Mouse (Mus musculus): Measurements from ENCODE around the gene Sat2. TPM values are rescaled to one million over a fixed set of nuclear protein-coding genes. Genes with fewer than 3 reads are reported as not detected.
A peak's percentile ranks its signal among the peaks of the same experiment; 100 is the strongest.

Gene Sat2
- polyA plus RNA-seq, 1 experiment from 2014 or later: 18.3 TPM

DNA sequence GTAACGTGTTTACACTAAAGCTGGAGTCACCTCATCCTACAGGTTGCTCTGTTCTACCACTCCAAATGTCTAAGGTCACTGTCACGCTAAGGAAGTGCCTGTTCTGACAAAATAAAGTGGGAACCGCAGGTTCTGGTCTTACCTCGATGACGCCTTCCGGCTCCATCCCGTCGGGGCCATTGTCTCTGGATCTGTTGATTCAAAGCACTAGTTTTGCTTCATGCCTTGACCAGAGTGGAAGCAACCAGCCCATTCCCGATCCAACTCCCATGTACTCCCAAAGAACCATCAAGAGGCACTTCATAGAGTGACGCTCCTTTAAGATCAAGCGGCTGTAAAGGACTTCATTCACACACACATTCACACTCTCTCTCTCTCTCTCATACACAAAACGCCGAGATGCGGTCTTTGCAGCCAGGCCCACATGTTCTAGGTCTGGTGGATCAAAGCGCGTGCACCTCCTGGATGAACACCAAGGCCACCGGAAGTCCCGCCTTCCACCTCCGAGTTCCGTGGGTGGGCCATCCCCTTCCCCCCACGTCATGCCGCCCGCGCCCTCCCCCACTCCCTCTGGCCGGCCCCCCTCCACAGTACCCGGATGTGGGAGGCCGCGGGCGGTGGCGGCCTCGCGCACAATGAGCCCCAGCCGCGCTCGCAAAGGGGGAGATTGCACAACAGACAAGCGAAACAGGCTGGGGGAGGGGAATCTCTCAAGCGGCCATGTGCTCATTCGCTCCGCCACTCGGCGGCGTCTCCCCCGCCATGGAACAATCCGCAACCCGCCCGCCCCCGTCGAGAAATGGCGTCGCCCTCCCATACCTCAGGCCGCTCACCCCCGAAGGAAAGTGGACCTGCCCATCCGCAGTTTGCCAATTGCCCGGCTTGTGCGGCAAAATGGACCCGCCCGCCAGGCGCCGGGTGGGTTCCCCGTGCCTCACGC lies 49.2 kb downstream of the Sat2 start:
- Histone ChIP-seq H3K9me3 (ENCODE audit: low read depth, low read length) (no peaks in the 10 kb centered on the region), H3K27ac (ENCODE audit: low read depth) (peak overlapping the region; percentile 99), H3K4me3 (ENCODE audit: low read depth, low read length) (peak overlapping the region; percentile 99), H3K27me3 (ENCODE audit: insufficient read depth, low read length) (no peaks in the 10 kb centered on the region), H3K4me1 (ENCODE audit: insufficient read depth) (peaks cover 2% of the 10 kb centered on the region), H3K9ac (peak overlapping the region; percentile 100), H3K36me3 (ENCODE audit: insufficient read depth) (peaks cover 76% of the 10 kb centered on the region), H3K4me2 (peak overlapping the region; percentile 96)
- ATAC-seq (ENCODE audit: insufficient read depth) (peak; percentile 62), DNase-seq (peak; percentile 95)
- no peak for TF ChIP-seq CTCF (IDR thresholded peaks at IDR 0.05; ENCODE audit: low read depth)
- under 1% methylated on average over 60 of the region's 61 CpGs for WGBS

DNA sequence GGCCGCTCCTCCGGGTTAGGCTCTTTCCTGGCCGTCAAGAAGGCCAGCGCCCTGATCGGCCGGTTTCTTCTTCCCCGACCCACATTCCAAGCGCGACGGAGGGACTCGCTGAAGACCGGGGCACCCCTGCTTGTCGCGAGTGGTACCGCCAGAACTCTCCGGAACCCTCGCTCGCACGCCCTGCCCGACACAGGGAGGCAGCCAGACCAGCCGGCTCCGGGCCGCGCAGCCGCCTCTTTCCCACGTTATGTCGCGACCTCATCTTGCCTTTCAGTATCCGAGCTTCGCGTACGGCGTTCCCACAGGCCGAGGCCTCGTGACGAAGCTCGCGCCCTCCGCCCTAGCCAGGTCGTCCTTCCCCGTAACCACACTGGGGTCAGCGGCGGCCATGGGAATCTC lies 49.9 kb downstream of the Sat2 start:
- TF ChIP-seq CTCF (IDR thresholded peaks at IDR 0.05; ENCODE audit: low read depth): no peak
- H3K4me2 ChIP-seq: peak overlapping the region; percentile 96
- peaks cover 2% of the 10 kb centered on the region for H3K4me1 ChIP-seq (ENCODE audit: insufficient read depth)
- DNase-seq (no peak), ATAC-seq (ENCODE audit: insufficient read depth) (peak; percentile 2; the same call in 1 of the 2 replicates)
- under 1% methylated on average over 43 of the region's 43 CpGs for WGBS
- H3K27me3 ChIP-seq (ENCODE audit: insufficient read depth, low read length): no peaks in the 10 kb centered on the region
- peaks cover 76% of the 10 kb centered on the region for H3K36me3 ChIP-seq (ENCODE audit: insufficient read depth)
- H3K9me3 ChIP-seq (ENCODE audit: low read depth, low read length): no peaks in the 10 kb centered on the region
- H3K9ac ChIP-seq: peak overlapping the region; percentile 100
- peak overlapping the region; percentile 99 for H3K4me3 ChIP-seq (ENCODE audit: low read depth, low read length)
- H3K27ac ChIP-seq (ENCODE audit: low read depth): peak overlapping the region; percentile 99

DNA sequence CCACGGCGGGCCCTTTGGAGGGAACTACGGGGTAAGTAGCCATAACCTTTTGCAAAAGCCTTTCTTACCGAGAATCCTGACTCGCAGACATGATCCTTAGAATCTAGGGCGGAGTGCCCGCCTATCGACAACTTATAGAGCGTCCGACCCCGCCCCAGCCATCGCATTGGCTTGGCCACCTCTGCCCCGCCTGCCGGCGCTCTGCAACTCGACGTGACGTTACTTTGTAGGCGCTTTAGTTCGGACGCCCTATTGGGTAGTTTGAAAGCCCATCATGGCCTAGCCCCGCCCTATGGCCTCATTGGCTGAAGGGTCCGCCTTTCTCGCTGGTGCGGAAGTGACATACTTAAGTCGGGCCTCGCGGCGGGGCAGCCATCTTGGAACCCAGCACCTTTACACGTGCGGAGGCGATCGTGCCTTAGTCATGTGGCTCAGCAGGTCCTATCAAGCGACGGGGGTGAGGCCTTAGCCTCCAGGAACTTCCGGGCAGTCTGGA lies 50.4 kb downstream of the Sat2 start, which contains the start of gene Eif4a1:
Gene Eif4a1 (minus strand): TSS at position 213 of the 496 bp plus-strand sequence.
- no peak for TF ChIP-seq CTCF (IDR thresholded peaks at IDR 0.05; ENCODE audit: low read depth)
- H3K36me3 ChIP-seq (ENCODE audit: insufficient read depth): peaks cover 78% of the 10 kb centered on the region
- H3K4me3 ChIP-seq (ENCODE audit: low read depth, low read length): peak within 1 kb of the TSS; percentile 99
- peak within 1 kb of the TSS; percentile 96 for H3K4me2 ChIP-seq
- peak; percentile 97 for ATAC-seq (ENCODE audit: insufficient read depth)
- peak within 1 kb of the TSS; percentile 100 for H3K9ac ChIP-seq
- 0% methylated on average over 36 of the region's 36 CpGs for WGBS
- no peaks in the 10 kb centered on the region for H3K27me3 ChIP-seq (ENCODE audit: insufficient read depth, low read length)
- H3K9me3 ChIP-seq (ENCODE audit: low read depth, low read length): no peaks in the 10 kb centered on the region
- H3K27ac ChIP-seq (ENCODE audit: low read depth): peak within 1 kb of the TSS; percentile 99
- peaks cover 2% of the 10 kb centered on the region for H3K4me1 ChIP-seq (ENCODE audit: insufficient read depth)
- DNase-seq: peak; percentile 100

MicroRNAs encoded within 50 kb of the gene (microRNA counts, 519-probe panel; counts per million panel counts)
- microRNA mmu-miR-1934 (30.5 counts per million), microRNA mmu-miR-467f (3,549 counts per million, percentile 74 among the panel's probes with 10 or more counts)

Small RNAs within 50 kb of the gene (microRNA-seq; reads per million reads assigned to microRNA genes)
- gene Mir1934 (ENCODE audit: borderline number of aligned reads) (4.5 reads per million, percentile 16 among the genes with 10 or more reads in this experiment), gene Mir467f (ENCODE audit: borderline number of aligned reads) (not detected)

Other genes with a start within 250 kb of the Sat2 start
- 169 and 173 TPM in 2 replicates for gene Naa38, start 226.5 kb upstream of the Sat2 start, polyA plus RNA-seq (2014; fragmentation: Nextera tagmentation; extraction: Ambion mirVana)
- gene Cyb5d1, start 226.4 kb upstream of the Sat2 start, polyA plus RNA-seq (2014; fragmentation: Nextera tagmentation; extraction: Ambion mirVana): 26.8 and 27.2 TPM in 2 replicates
- 37.5 and 39.1 TPM in 2 replicates for gene Tmem88, start 223.8 kb upstream of the Sat2 start, polyA plus RNA-seq (2014; fragmentation: Nextera tagmentation; extraction: Ambion mirVana)
- 22.9 and 24.4 TPM in 2 replicates for gene Kdm6b, start 208.3 kb upstream of the Sat2 start, polyA plus RNA-seq (2014; fragmentation: Nextera tagmentation; extraction: Ambion mirVana)
- gene Dnah2, start 72.9 kb upstream of the Sat2 start, polyA plus RNA-seq (2014; fragmentation: Nextera tagmentation; extraction: Ambion mirVana): 0.58 and 1.9 TPM in 2 replicates
- 2.8 and 3.3 TPM in 2 replicates for gene Efnb3, start 61.8 kb upstream of the Sat2 start, polyA plus RNA-seq (2014; fragmentation: Nextera tagmentation; extraction: Ambion mirVana)
- 27.1 and 33.6 TPM in 2 replicates for gene Wrap53, start 41.8 kb upstream of the Sat2 start, polyA plus RNA-seq (2014; fragmentation: Nextera tagmentation; extraction: Ambion mirVana)
- 178 and 202 TPM in 2 replicates for gene Trp53, start 41.7 kb upstream of the Sat2 start, polyA plus RNA-seq (2014; fragmentation: Nextera tagmentation; extraction: Ambion mirVana)
- gene Atp1b2, start 16.1 kb upstream of the Sat2 start, polyA plus RNA-seq (2014; fragmentation: Nextera tagmentation; extraction: Ambion mirVana): 6.9 and 9.8 TPM in 2 replicates
- not detected in 2 replicates for gene Shbg, start 4.1 kb upstream of the Sat2 start, polyA plus RNA-seq (2014; fragmentation: Nextera tagmentation; extraction: Ambion mirVana)
- 26.8 and 31.2 TPM in 2 replicates for gene Fxr2, start 11.0 kb downstream of the Sat2 start, polyA plus RNA-seq (2014; fragmentation: Nextera tagmentation; extraction: Ambion mirVana)
- gene Sox15, start 33.3 kb downstream of the Sat2 start, polyA plus RNA-seq (2014; fragmentation: Nextera tagmentation; extraction: Ambion mirVana): not detected in 2 replicates
- gene Mpdu1, start 40.6 kb downstream of the Sat2 start, polyA plus RNA-seq (2014; fragmentation: Nextera tagmentation; extraction: Ambion mirVana): 29.4 and 32.2 TPM in 2 replicates
- 12.1 and 13.5 TPM in 2 replicates for gene Cd68, start 44.1 kb downstream of the Sat2 start, polyA plus RNA-seq (2014; fragmentation: Nextera tagmentation; extraction: Ambion mirVana)
- gene Eif4a1, start 50.4 kb downstream of the Sat2 start, polyA plus RNA-seq (2014; fragmentation: Nextera tagmentation; extraction: Ambion mirVana): 695 and 712 TPM in 2 replicates
- gene Senp3, start 60.1 kb downstream of the Sat2 start, polyA plus RNA-seq (2014; fragmentation: Nextera tagmentation; extraction: Ambion mirVana): 78.7 and 95.0 TPM in 2 replicates
- 0.64 and 0.93 TPM in 2 replicates for gene Tnfsf13, start 63.8 kb downstream of the Sat2 start, polyA plus RNA-seq (2014; fragmentation: Nextera tagmentation; extraction: Ambion mirVana)
- 10.0 and 11.6 TPM in 2 replicates for gene Tnfsf12, start 73.8 kb downstream of the Sat2 start, polyA plus RNA-seq (2014; fragmentation: Nextera tagmentation; extraction: Ambion mirVana)
- gene Tnfsfm13, start 74.1 kb downstream of the Sat2 start, polyA plus RNA-seq (2014; fragmentation: Nextera tagmentation; extraction: Ambion mirVana): 4.4 and 5.3 TPM in 2 replicates
- gene Polr2a, start 136.6 kb downstream of the Sat2 start, polyA plus RNA-seq (2014; fragmentation: Nextera tagmentation; extraction: Ambion mirVana): 50.4 and 50.5 TPM in 2 replicates
- gene Slc35g3, start 139.9 kb downstream of the Sat2 start, polyA plus RNA-seq (2014; fragmentation: Nextera tagmentation; extraction: Ambion mirVana): 0.12 and 0.20 TPM in 2 replicates
- 2.5 TPM in 2 replicates for gene Zbtb4, start 143.9 kb downstream of the Sat2 start, polyA plus RNA-seq (2014; fragmentation: Nextera tagmentation; extraction: Ambion mirVana)
- 12.1 and 14.6 TPM in 2 replicates for gene Chrnb1, start 173.9 kb downstream of the Sat2 start, polyA plus RNA-seq (2014; fragmentation: Nextera tagmentation; extraction: Ambion mirVana)
- 1.6 TPM in 2 replicates for gene Fgf11, start 179.8 kb downstream of the Sat2 start, polyA plus RNA-seq (2014; fragmentation: Nextera tagmentation; extraction: Ambion mirVana)
- 4.3 and 5.0 TPM in 2 replicates for gene Tmem102, start 183.6 kb downstream of the Sat2 start, polyA plus RNA-seq (2014; fragmentation: Nextera tagmentation; extraction: Ambion mirVana)
- gene Gm39566, start 193.3 kb downstream of the Sat2 start, polyA plus RNA-seq (2014; fragmentation: Nextera tagmentation; extraction: Ambion mirVana): not detected in 2 replicates
- gene Spem2, start 196.4 kb downstream of the Sat2 start, polyA plus RNA-seq (2014; fragmentation: Nextera tagmentation; extraction: Ambion mirVana): not detected in 2 replicates
- gene Spem1, start 200.2 kb downstream of the Sat2 start, polyA plus RNA-seq (2014; fragmentation: Nextera tagmentation; extraction: Ambion mirVana): not detected in 2 replicates
- 6.6 and 7.8 TPM in 2 replicates for gene Nlgn2, start 215.8 kb downstream of the Sat2 start, polyA plus RNA-seq (2014; fragmentation: Nextera tagmentation; extraction: Ambion mirVana)
- 443 and 457 TPM in 2 replicates for gene Tmem256, start 216.5 kb downstream of the Sat2 start, polyA plus RNA-seq (2014; fragmentation: Nextera tagmentation; extraction: Ambion mirVana)
- 115 and 118 TPM in 2 replicates for gene Plscr3, start 224.4 kb downstream of the Sat2 start, polyA plus RNA-seq (2014; fragmentation: Nextera tagmentation; extraction: Ambion mirVana)
- gene Tnk1, start 236.7 kb downstream of the Sat2 start, polyA plus RNA-seq (2014; fragmentation: Nextera tagmentation; extraction: Ambion mirVana): 5.9 and 6.1 TPM in 2 replicates